Mouse (Mus musculus) stomach, embryonic 14.5 days (tissue): ENCODE results near the gene Cog4. TPM values are rescaled to one million over a fixed set of nuclear protein-coding genes. Genes with fewer than 3 reads are reported as not detected.
"Not testable (repeated sequence)": the region's sequence is repeated elsewhere in the genome, so short reads cannot be mapped to it uniquely, and the experiment has no call there.

ENCODE experiments used
- ATAC-seq: fragments of 200-750 bp; cut with Nextera tagmentation; 2 replicates; pipeline ENCODE4 v1.8.0; 2017; ENCODE audit warnings: low read depth, moderate TSS enrichment; ENCODE audit not compliant: insufficient number of reproducible peaks, insufficient read depth, low FRiP score
- H3K27ac ChIP-seq: fragments of 300-500 bp; sonication (generic); 2 replicates; pipeline ENCODE4 v1.5.1; 2014; ENCODE audit warnings: mild to moderate bottlenecking, low read length, moderate library complexity, mixed read lengths
- H3K27me3 ChIP-seq: fragments of 300-500 bp; sonication (generic); 2 replicates; pipeline ENCODE4 v1.6.1; 2014; ENCODE audit warnings: low read length, control low read depth, mixed read lengths; ENCODE audit not compliant: control insufficient read depth, insufficient read depth
- H3K36me3 ChIP-seq: fragments of 300-500 bp; sonication (generic); 2 replicates; pipeline ENCODE4 v1.6.1; 2014; ENCODE audit warnings: mild to moderate bottlenecking, control low read depth, low read length, moderate library complexity, mixed read lengths; ENCODE audit not compliant: control insufficient read depth, insufficient read depth
- H3K4me1 ChIP-seq: fragments of 300-500 bp; sonication (generic); 2 replicates; pipeline ENCODE4 v1.6.1; 2014; ENCODE audit warnings: low read length, control low read depth, mixed read lengths; ENCODE audit not compliant: control insufficient read depth, insufficient read depth
- H3K4me2 ChIP-seq: fragments of 300-500 bp; sonication (generic); replicated peaks from 2 replicates; pipeline ENCODE4 v1.6.1; 2014; ENCODE audit warnings: low read depth, low read length, control low read depth
- H3K4me3 ChIP-seq: fragments of 300-500 bp; sonication (generic); 2 replicates; pipeline ENCODE4 v1.5.1; 2014; ENCODE audit warnings: low read depth, low read length, control low read depth
- H3K9ac ChIP-seq: fragments of 300-500 bp; sonication (generic); replicated peaks from 2 replicates; pipeline ENCODE4 v1.6.1; 2014; ENCODE audit warnings: low read depth, mild to moderate bottlenecking, control low read depth, low read length, moderate library complexity, mixed read lengths
- H3K9me3 ChIP-seq: fragments of 300-500 bp; sonication (generic); 2 replicates; pipeline ENCODE4 v1.6.1; 2016; ENCODE audit warnings: low read depth, low read length, control low read depth; ENCODE audit not compliant: control insufficient read depth
- WGBS: fragments of 180-500 bp; shearing (Covaris S2); extraction: QIAGEN DNeasy Blood & Tissue Kit; methylation state at CpG from one replicate; pipeline ENCODE4 v1.1.7; 2014; 5-methylcytosine and 5-hydroxymethylcytosine counted together
- polyA plus RNA-seq: library from polyadenylated mRNA; unstranded; fragments of >200 nt; fragmentation: Nextera tagmentation; extraction: Ambion mirVana; gene quantifications from 2 replicates; pipeline ENCODE4 v1.2.1, GENCODE M21; 2014

Cog4 gene
- polyA plus RNA-seq, 1 experiment from 2014 or later: 61.5 TPM

DNA sequence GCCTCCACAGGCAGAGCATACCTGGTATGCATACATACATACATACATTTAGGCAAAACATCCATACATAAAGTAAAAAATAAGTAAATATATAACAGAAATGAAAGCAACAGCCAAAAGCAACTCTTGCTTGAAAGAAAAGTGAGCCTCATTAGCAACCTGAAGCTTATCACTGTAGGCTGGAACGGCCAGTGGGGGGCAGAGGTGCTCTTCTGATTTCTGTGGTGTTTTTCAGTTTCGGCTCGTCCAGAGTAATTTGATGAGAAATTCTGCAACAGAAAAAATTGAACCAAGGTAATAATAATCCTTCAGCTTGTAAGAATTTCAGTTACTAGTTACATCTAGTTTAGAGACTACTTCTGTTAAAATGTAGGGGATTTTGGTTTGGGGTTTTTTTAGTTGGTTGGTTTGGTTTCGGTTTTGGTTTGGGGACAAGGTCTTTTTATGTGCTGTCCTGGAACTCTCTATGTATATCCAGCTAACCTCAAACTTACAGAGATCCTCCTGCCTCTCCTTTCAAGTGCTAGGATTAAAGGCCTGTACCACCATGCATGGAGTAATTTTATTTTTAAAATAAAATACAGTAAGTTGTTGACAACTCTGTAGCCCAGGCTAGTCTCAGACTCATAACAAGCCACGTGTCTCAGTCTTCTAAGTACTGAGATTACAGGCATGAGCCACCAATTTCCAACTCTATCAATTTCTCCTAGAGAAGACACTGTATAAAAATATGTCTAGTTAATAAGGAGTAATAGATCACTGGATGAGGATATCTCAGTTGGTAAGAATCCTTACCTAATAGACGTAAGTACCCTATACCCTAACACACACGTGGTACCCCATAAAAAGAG is 13.5 kb downstream of the Cog4 start:
- WGBS: 80% methylated on average over 7 of the region's 7 CpGs
- Histone ChIP-seq H3K9ac (no peak overlapping the region), H3K27me3 (no peaks in the 10 kb centered on the region), H3K4me3 (no peak overlapping the region), H3K27ac (no peak overlapping the region), H3K9me3 (no peaks in the 10 kb centered on the region), H3K4me2 (no peak overlapping the region), H3K4me1 (no peaks in the 10 kb centered on the region), H3K36me3 (peaks cover 73% of the 10 kb centered on the region)
- no peak for ATAC-seq

DNA sequence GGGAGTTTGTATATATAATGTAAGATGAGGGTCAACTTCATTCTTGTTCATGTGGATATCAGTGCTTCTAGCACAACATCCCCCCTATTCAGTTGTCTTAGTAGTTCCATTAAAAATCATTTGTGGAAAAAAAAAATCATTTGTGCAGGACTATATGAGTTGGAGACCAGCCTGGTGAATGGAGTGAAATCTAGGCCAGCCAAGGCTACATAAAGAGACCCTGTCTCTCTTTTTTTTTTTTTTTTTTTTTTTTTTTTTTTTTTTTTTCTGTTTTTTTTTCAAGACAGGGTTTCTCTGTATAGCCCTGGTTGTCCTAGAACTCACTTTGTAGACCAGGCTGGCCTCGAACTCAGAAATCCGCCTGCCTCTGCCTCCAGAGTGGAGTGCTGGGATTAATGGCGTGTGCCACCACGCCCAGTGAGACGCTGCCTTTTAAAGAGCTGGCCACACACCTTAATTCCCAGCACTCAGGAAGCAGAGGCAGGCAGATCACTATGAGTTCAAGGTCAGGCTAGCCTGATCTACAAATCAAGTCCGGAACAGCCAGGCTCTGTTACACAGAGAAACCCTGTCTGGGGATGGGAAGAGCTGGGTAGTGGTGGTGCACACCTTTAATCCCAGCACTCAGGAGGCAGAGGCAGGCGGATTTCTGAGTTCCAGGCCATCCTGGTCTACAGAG is 15.1 kb downstream of the Cog4 start:
- H3K9me3 ChIP-seq, H3K4me2 ChIP-seq, H3K4me3 ChIP-seq, H3K9ac ChIP-seq, H3K4me1 ChIP-seq, H3K27ac ChIP-seq, ATAC-seq, H3K27me3 ChIP-seq: not testable (repeated sequence)
- H3K36me3 ChIP-seq: peaks cover 80% of the 10 kb centered on the region
- 93% methylated on average over 7 of the region's 7 CpGs for WGBS

DNA sequence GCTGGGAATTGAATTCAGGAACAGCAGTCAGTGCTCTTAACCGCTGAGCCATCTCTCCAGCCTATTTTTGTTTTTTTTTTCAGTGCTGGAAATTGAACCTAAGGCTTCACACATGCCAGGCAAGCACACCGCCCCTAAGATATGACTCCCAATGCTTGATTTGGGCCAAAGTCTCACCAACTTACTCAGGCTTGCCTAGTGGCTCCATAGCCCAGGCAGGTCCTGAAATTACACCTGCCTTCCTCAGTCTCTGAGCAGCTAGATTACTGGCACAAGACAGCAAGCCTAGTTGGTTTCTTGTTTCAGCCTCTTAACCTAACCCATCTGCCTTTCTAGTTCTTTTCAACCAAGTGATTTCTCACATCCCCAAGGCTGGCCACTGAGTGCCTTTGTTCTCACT is 24.1 kb downstream of the Cog4 start:
- H3K9me3 ChIP-seq: no peaks in the 10 kb centered on the region
- no peak overlapping the region for H3K9ac ChIP-seq
- H3K4me3 ChIP-seq: no peak overlapping the region
- no peak overlapping the region for H3K4me2 ChIP-seq
- no peak for ATAC-seq
- H3K27ac ChIP-seq: no peak overlapping the region
- H3K4me1 ChIP-seq: no peaks in the 10 kb centered on the region
- peaks cover 68% of the 10 kb centered on the region for H3K36me3 ChIP-seq
- H3K27me3 ChIP-seq: no peaks in the 10 kb centered on the region
- WGBS: 97% methylated on average over 2 of the region's 2 CpGs

DNA sequence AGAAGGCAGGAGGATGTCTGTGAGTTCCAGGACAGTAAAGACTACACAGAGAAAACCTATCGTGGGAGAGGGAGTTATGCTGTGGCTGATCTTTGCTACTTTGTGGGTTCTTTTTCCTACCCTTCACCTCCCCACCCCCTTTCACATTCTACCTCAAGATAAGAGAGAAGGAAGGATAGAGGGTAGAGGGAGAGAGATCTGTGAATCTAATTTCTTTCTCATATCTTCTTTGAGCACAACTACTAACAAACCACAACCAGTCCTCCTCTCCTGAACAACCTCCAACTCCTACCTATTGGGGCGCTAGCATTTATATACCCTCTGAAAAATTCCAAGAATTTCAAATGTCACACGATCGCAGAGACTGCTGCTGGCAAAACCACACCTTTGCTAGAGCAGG is 31.5 kb downstream of the Cog4 start:
- no peak overlapping the region for H3K27ac ChIP-seq
- no peak overlapping the region for H3K9ac ChIP-seq
- no peak overlapping the region for H3K4me3 ChIP-seq
- no peak for ATAC-seq
- no peaks in the 10 kb centered on the region for H3K9me3 ChIP-seq
- H3K36me3 ChIP-seq: peaks cover 61% of the 10 kb centered on the region
- H3K4me2 ChIP-seq: no peak overlapping the region
- 90% methylated on average over 4 of the region's 4 CpGs for WGBS
- no peaks in the 10 kb centered on the region for H3K27me3 ChIP-seq
- no peaks in the 10 kb centered on the region for H3K4me1 ChIP-seq

DNA sequence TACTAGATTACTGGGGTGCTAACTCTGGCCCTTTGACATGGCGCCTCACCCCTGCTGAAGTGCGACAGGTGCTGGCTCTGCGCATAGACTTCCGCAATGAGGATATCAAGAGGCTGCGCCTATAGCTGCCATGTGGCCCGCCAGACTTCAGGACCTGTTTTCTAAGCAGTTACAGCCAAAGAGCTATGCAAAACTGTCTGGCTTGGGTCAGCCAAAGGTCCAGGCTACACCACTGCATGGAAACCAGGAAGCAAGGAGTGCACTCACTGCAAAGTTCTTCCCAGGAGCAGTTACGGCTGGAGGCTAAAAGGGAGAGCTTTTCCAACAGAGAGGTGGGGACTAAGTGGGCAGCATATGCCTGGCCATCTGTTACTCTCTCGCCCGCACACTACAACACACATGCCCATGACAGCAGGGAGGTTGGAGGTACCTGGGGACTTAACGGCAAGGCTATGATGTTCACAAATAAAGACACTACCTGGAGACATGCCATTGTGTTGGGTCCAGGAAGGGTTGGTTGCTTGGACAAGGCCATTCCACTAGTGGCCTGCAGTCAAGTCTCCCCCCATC is 35.4 kb downstream of the Cog4 start:
- no peak overlapping the region for H3K4me2 ChIP-seq
- no peak for ATAC-seq
- H3K27me3 ChIP-seq: no peaks in the 10 kb centered on the region
- H3K27ac ChIP-seq: no peak overlapping the region
- 95% methylated on average over 10 of the region's 10 CpGs for WGBS
- H3K4me3 ChIP-seq: no peak overlapping the region
- no peaks in the 10 kb centered on the region for H3K4me1 ChIP-seq
- peaks cover 46% of the 10 kb centered on the region for H3K36me3 ChIP-seq
- H3K9me3 ChIP-seq: no peaks in the 10 kb centered on the region
- H3K9ac ChIP-seq: no peak overlapping the region

DNA sequence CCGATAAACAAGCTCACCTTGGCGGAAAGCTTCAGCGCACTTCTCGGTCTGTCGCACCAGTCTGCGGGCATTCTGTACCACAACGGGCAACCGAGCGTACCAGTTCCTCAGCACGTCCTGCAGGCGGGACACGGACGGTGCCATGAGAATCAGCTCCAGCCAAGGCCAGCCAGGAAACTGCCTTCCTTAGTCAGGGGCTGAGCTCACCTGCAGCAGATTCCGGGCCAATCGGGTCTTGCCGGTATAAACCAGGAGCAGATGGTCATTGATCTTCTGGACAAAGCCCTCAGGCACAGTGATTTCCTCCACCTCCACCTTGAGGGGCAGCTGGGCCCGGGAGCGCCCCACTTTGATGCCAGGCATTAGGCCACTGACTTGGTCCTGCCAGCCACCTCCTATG is 37.4 kb downstream of the Cog4 start:
- Histone ChIP-seq H3K27me3 (no peaks in the 10 kb centered on the region), H3K4me1 (no peaks in the 10 kb centered on the region), H3K9me3 (no peaks in the 10 kb centered on the region), H3K36me3 (peaks cover 45% of the 10 kb centered on the region), H3K9ac (no peak overlapping the region), H3K27ac (no peak overlapping the region), H3K4me3 (no peak overlapping the region), H3K4me2 (no peak overlapping the region)
- ATAC-seq: no peak
- 94% methylated on average over 18 of the region's 18 CpGs for WGBS

DNA sequence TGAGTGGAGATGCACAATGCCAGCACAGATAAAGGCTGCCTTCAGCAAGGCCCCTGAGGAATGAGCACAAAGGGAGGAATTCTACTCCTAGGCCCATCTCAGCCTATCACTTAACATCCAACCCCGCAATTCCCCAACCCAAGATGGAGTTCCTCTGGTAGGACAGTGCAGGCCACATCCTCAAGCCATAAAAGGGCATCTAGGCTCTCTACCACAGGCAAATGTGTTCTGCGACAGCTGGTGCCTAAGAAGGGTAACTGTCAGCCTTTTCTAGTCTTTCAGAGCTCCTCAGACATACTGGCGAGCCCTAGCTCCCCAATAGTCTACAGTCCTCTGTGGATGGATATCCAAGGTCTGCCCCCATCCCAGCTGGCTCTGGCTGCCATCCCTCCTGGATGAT is 40.2 kb downstream of the Cog4 start:
- H3K36me3 ChIP-seq: peaks cover 22% of the 10 kb centered on the region
- H3K4me2 ChIP-seq: no peak overlapping the region
- H3K4me3 ChIP-seq: no peak overlapping the region
- no peak overlapping the region for H3K9ac ChIP-seq
- H3K27me3 ChIP-seq: no peaks in the 10 kb centered on the region
- no peaks in the 10 kb centered on the region for H3K4me1 ChIP-seq
- ATAC-seq: no peak
- no peaks in the 10 kb centered on the region for H3K9me3 ChIP-seq
- 86% methylated on average over 3 of the region's 3 CpGs for WGBS
- H3K27ac ChIP-seq: no peak overlapping the region

DNA sequence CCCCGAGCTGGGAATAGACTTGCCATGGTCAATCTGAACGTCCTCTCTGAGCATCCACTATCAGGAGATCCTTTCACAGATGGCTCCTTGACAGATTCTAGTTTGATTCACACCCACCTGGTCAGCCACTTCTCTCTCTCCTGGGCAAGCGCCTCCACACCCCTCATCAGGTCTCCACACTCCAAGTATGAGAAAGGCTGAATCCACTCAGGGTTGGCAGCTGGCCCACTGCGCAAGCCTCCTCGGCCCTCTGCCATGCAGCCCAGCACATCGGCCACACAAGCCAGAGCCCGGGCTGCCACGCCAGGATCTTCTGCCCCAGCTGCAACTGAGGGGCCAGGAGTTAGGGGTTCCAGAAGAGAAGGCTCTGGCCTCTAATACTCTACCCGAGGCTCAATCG is 41.2 kb downstream of the Cog4 start:
- no peak for ATAC-seq
- 97% methylated on average over 10 of the region's 10 CpGs for WGBS
- Histone ChIP-seq H3K36me3 (peaks cover 13% of the 10 kb centered on the region; the same call in 1 of the 2 replicates), H3K9ac (no peak overlapping the region), H3K27ac (no peak overlapping the region), H3K4me3 (no peak overlapping the region), H3K4me2 (no peak overlapping the region), H3K9me3 (no peaks in the 10 kb centered on the region), H3K27me3 (no peaks in the 10 kb centered on the region), H3K4me1 (no peaks in the 10 kb centered on the region)
